Mouse (Mus musculus) cerebellum, adult 9-10 months (tissue): Measurements from ENCODE around the gene Sec22b.

Experiments used
- DNase-seq: peaks from one replicate; pipeline ENCODE4 v3.0.0; 2022

The Sec22b gene

DNA sequence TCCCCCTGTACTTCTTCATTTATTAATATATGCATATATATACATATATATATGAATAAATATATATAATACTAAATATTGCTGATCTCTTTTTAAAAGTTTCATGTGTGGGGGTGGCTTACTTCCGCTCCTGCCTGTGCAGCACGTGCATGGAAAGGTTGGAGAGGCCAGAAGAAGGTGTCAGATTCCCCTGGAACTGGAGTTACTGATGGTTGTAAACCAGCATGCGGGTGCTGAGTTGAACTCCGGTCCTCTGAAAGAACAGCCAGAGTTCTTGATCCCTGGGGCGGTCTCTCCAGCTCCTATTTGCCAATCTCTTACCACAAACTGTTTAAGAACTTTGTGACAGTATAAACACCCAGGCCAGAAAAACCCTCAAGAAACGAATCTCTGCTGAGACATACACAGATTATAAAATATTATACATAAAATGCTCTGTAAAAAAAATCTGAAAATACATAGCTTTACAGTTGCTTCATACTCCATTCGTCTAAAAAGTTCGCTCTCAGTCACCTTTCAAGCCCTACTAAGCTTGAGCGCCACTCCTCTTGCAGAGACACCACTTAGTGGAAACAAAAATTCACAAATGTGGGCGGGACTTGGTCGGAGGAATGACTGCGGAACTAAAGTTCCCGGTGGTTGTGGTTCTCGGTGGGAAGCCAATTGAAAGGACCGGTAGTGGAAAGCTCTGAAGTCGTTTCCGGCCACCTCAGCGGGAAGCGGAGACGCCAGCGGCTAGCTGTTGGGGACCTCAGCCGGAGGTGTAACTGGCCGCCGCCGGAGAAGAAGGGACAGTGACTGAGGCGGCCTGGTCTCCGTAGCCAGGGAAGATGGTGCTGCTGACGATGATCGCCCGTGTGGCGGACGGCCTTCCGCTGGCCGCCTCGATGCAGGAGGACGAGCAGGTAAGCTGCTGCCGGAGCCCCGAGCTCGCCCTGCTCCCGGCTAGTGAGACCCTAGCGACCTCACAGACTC, at the start of gene Sec22b:
Sec22b (plus strand) TSS at position 675 of the 975 bp plus-strand sequence.
- DNase-seq, result peak; percentile 92

DNA sequence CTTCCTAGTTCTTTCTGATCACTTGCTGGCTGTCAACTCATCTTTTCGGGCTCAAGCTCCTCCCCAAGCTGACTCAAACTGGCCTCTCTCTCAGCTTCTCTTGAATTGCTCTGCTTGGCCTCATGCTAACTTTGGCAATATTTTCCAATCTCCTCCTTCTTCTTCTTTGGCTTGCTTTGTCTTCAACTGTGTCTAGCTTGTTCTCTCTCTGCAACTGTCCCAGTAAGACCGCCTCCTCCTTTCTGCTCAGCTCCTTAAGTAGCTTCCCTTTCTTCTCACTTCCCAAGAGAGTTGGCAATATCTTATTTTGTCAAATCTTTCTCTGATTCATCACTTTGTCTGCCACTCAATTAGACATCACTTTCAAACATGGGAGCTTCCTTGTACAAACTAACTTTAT, 49.2 kb upstream of the Sec22b start:
- no peak for DNase-seq

DNA sequence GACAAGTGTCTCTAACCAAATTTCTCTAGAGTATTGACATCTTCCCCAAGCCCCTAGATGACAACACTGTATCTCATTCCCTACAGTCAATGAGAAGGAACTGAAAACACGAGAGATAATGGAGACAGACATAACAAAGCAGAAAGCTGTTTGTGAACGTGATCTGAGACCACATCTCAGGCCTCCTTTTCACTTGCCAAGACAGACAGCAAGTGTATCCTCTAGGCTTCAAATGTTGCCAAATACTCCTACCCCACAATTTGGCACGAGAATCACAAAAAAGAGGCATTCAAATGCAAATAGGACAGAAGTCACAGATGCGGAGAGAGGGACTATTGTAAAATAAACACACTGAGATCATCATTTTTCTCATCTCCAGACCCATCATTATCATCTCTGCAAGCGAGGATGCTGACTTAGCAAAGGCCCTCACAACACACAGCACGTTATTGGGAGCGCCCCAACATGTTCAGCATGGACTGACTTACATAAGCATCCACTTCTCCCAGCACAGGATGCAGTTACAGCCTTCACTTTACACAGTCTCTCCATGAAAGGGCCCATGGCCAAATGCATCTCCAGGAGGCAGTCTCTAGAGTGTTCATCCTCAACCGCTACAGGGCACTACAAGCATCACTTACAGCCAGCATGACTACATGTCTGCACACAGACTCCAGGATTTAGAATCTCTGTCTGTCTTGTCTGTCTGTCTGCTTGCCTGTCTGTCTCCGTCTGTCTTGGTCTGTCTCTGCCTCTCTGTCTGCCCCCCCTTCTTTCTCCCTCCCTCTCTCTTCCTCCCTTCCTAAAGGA, 46.2 kb upstream of the Sec22b start:
- peak; percentile 86 for DNase-seq

DNA sequence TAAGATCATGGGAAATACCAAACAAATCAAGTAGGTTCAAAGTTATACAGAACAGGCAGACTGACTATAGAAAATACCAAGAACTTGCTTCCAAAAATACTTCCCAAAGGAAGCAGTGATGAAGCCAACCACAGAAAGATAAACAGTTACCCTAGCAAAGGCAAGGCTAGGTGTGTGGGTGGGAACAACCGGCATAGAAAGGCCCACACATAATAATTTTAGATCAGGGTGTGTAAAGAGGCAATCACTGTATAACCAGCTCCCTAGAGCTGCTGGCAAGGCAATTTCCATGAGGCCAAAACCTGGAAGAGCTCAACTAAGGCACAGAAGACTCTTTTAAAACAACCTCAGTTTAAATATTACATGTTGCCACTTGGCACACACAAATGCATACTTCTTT, 41.6 kb upstream of the Sec22b start:
- no peak for DNase-seq

DNA sequence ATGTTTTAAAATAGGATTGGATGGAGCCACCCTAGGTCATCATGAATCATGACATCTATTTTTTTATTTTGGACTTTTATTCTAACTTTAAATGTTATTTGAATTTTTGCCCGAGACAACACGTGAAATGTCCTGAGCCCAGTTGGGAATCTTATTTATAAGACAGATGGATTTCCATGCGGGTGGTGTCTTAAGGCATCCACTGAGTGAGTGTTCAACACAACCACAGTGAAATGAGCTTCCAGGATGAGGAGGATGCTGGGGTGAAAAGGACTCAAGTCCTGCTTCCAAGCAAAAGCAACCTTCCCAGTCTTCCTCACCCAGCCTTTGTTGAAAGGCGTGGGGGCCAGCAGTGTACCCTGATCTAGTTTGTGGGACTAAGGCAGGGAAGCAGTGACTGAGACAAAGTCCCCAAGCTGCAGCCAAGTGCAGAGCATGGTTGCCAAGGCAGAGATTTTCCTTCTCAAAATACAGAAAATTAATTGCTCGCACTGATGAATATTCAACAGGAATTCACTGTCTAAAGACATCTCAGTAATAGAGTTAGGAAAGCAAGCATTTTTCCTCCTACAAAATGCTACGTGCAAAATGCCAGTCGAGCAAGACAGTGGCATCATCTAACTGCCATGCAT, 40.1 kb upstream of the Sec22b start:
- peak; percentile 51 for DNase-seq

DNA sequence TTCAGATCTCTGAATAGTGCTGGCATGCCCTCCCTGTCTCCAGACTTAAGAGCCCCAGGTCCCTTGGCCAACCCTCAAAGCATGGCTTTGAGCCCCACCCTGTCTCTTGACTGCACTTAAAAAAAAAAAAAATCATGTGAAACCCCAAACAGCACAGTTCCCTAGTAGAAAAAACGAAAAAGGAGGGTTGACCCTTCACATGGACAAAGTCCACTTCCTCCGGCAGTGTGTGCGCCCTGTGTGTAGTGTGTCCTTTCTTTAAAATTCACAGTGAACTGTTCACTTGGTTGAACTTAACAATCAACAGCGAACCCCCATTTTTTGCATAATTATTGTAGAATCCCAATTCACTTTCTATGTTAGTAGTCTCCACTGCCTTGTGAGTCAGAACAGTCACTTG, 34.3 kb upstream of the Sec22b start:
- DNase-seq, result no peak

DNA sequence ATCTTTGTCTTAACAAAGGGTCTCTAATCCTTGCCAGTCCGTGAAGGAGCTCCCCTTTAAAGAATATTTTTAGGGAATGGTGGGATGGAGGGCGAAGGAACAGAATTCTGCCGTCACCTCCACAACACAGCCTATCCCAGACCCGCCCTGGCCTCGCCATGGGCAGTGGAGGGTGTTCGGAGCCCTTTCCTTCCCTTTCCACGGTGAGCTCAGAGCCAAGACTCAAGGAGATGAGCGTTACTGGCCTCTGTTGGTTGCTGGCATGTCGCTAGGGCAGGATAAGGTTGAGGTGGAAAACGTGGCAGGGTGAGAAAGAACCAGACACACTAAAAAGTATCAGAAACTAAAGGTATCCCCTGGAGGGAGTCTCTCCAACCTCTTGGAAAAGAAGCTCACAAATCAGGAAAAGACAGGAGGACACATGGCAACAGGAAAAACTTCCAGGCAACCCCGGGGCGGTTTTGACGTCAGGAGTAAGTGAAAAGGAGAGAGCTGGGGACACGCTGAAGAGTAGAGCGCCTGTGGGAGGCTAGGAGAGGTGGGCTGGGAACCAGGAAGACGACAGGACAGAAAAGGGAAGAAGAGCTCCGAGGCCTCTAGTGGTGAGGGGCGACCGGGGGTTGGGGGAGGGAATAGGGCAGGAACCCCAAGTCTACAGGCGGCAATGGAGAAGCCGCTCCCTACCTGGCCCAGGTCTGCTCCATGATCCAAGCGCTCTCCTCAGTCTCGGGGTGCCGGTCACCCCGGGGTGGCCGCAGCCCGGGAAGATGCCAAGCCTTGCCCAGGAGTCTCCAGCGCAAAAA, 33.6 kb upstream of the Sec22b start:
- no peak for DNase-seq

DNA sequence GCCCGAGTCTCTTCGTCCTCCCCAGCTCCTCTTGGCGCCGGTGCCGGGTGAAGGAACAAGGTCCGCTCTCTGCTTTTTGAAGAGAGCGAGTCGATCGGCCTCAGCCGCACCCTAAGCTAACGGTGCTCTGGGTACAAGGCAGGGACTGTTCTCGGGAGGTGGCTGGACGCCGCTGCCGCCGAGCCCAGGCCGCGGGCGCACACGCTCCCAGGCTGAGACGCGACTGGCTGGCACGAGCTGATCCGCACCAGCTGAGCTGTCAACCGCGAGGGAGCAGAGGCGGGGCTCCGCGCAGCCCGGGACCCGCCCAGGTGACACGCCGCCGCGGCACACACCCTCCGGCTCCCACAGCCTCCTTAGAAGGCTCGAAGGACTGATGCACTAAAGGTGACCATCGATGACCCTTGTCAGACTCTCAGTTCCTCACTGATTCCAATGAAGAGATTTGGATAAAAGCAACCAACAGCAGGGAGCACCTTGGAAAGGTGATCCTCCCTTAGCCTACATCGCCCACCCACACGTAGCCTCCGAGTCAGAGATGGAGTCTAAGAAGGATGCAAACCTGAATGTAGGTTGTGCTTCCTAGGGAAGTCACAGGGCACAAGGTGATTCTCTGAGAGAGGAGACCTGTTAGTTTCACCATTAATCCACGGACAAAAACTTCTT, 32.8 kb upstream of the Sec22b start:
- peak; percentile 59 for DNase-seq

DNA sequence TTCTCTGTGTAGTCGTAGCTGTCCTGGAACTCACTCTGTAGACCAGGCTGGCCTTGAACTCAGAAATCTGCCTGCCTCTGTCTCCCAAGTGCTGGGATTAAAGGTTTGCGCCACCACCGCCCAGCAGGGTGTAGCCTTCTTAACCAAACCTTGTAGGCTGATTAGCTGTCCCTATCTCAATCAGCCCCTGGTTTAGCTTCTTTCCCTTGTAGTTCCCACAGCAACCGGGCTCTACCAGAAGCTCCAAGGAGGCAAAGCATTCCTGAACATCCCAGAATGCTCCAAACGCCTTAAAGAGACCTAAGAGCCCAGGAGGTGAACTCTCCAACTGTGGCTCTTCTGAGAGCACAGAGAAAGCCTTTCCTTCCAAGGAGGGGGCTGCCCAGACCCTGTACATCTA, 32.3 kb upstream of the Sec22b start:
- DNase-seq, result no peak

DNA sequence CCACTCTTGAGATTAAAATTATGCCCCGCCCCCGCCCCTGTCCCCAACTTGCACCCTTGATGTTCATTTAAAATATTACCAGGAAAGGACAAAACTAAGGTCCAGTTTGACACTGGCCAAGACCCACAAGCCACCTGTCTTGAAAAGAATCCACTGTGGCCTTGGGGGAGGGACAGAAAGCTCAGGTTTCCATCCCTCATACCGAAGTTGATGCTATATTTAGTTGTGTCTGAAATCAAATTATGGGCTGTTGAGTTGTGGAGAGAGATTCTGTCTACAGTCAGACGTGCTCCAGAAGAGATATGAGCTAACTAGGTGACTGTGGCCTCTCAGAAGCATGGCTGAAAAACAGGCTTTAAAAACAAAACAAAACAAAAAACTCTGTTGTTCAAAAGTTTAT, 31.3 kb upstream of the Sec22b start:
- DNase-seq, result no peak

DNA sequence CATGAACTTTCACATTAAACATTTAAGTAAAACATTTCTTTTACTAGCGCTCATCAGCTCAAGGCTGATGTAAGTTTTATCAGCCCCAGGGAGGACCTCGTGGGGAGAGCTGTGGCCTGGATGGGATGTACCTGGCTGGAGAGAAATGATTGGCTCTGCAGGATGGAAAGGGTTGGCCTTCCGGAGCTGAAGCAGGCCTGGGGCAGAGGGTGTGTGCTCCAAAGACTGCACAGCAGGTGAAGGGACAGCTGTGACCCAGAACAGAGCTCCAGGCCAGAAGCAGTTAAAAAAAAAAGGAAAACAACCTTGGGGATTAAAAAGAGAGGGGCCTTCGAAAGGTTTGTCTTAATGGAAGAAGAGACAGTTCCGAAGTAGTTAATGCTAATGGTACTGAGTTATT, 26.2 kb upstream of the Sec22b start:
- no peak for DNase-seq

DNA sequence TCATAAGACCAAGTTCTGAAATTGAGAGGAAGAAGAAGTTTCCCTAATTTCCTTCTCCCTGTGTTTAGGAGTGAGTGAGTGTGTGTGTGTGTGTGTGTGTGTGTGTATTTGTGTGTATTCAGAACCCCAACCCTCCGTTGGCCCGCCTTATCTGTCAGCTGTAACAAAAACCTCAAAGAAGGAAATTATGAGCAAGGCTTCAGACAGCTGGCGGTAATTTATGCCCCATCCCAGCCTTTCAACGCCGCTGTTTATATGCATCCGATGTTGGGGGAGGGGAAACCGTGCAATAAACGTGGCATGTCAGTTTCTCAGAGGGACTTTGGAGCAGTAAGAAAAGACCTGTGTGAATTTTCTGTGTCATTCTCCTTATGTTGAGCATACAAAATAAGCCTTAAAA, 24.7 kb upstream of the Sec22b start:
- no peak for DNase-seq

DNA sequence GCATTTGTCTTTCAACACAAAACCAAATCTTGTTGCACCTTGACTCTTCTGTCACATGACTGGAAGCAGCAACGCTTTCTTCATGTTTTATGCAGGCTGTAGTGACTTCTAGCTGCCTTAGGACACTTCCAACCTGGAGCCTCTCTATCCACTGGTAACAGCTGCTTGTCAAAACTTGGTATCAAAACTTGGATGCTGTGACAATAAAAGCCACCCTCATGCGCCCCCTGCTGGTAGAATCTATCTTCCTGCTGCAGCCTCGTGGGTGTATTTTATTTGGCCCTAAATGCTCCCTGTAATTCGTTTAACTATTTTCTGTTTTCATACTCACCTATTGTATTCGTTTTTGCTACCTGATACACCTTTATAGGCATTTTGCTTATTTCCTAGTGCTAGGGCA, 21.8 kb upstream of the Sec22b start:
- DNase-seq, result peak; percentile 75

DNA sequence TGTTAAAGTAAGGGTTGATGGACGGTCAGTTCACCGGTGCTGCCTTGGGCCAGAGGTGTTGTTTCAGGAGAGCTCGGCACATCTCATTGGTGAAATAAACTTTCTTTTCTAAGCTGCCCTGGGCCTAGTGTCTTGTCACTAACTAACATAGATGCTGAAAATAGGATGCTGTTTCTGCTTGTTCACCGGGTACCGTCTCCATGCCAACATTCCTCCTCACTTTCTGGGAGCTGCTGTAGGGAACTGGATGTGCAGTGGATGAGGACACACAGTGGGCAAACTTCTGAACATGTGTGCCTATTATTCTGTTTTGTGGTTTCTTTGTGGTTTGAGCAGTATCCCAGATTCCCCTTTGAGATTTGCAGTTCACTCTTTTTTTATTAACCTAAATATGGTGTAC, 19.4 kb upstream of the Sec22b start:
- DNase-seq, result no peak

DNA sequence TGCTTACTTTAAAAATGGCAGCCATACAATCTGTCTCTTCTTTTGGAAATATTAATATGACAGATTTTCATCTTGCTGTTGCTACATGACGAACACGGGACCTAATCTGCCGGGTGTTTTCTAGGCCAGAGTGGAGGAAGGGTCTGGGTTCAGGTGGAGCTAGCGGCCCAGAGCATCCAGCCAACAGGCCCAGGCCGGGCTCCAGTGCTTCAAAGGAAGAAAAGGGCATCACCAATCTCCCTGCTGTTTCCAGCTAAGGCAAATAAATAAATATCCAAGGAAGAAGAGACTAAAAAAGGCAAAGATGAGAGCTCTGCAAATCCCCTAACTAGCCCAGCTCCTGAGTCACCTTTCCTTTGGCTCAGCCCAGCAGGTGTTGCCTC, 13.2 kb upstream of the Sec22b start:
- peak; percentile 63 for DNase-seq

DNA sequence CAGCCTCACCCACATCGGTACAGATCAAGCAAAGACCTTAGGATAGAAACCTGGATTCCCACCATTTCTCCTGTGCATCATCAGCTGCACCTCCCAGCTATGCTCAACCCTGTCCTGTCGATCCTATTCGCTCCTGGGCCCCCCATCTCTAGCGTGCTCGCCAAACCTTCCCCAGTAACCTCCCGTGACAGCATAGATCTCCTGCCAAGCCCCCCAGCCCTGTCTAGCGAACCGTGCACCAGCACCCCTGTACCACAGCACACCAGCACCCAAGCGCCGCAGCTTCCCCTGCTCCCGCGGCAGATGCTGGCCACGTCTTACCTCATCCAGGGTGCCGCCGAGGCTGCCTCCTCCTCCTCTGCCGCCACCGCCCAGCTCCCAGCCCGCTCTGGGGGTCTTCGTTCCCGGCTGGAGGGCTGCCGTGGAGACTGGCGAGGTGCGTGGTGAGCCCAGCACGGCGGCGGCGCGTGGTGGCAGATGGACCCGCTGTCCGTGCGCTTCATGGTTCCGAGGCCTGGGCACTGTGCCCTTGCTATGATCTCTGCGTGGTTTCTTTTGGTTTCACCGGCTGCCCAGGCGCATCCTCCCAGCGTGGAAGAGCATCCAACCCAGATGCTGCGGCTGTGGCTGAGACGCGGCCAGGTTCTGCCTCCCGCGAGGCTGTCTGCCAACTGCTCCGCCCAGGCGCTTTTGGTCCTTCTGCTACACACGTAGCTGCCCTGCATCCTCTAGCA, 12.7 kb upstream of the Sec22b start, which contains the start of gene Pde4dip:
Pde4dip (minus strand) TSS at position 540 of the 734 bp plus-strand sequence.
- DNase-seq, result peak; percentile 91

DNA sequence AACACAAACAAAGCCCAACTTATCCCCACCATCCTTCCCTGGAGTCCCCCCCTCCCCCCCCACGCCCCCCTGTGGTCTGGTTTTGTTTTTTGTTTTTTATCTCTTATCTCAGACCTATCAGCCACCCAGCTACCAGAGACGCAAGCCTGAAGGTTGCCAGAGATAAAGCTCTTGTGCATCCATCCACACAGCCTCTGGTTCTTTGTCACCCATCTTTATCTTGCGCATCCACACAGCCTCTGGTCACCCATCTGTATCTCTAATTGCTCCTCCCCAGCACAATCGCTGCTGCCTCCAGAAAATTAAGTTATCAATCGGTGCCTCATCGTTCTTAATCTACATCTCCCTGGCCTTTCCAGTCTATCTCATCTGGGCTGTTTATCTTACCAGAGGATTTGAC, 10.8 kb upstream of the Sec22b start:
- DNase-seq, result no peak

DNA sequence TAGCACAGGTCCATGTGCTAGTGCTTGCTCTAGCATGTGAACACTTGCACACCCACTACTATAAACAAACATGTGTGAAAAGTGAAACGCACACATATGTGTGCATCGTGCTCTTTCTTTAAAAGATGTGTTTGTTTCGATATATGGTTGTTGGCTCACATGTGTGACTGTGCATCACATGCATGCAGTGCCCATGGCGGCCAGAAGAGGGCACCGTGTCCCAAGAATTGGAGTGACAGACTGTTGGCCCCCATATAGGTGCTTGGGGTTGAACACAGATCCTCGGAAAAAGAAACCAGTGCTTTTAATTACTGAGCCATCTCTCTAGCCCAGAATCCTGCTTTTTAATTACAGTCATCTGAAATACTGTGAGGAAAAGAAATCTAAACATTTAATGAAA, 6.3 kb upstream of the Sec22b start:
- DNase-seq, result no peak

DNA sequence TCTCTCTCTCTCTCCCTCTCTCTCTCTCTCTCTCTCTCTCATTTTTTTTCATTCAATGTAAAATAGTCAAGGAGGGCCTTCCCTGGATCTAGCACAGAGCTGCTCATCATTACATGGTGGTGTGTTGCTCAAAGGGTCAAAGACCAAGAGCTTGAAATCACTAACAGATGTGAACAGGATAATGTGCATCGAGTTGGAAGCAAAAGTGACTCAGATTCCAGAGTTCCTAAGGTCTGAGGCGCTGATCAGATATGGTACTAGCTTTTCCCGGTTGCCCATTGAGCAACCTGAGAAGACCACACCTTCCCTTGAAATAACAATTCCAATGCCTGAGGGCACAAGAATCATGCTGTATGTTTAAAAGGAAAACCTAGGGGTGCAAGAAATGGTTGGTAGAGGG, 2.6 kb upstream of the Sec22b start:
- DNase-seq, result no peak

DNA sequence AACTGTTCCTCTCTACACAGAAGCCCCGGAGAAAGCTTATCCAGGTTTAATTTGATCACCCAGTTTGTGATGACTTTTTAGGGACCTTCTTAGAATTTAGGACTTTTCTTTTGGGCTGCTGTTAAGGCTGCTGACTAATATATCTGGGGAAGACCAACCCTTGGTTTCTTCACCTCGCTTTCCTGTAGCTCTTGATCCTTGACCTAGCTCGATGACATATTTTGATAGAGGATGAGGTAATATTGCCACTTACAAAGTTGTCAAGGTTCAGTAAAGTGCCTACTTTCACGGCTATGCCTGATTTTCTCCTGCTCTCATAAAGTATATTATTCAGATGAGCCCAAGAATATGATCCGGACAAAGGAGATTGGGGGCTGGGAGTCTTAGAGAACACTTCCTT, 596 bp downstream of the Sec22b start:
- no peak for DNase-seq

DNA sequence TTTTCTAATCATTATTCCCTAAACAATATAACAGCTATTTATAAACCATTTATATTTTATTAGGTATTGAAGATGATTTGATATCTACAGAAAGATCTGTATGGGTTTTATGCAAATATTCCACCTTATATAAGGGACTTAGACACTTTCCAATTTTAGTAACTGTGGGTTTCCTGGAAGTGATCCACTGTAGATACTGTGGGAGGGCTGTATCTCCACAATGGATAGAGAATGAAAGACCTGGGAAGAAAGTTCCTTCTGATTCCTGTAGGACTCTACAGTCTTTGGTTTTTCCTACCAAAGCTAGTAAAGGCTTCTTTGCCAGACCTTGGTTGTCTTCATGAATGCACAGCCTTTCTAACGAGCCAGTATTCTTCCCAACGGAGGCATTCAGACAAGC, 8.7 kb downstream of the Sec22b start:
- DNase-seq, result no peak
